Mouse (Mus musculus) CH12.LX (cell line): ENCODE measurements around the gene Rft1. TPM values are rescaled to one million over a fixed set of nuclear protein-coding genes. Genes with fewer than 3 reads are reported as not detected.

Experiments used
- DNase-seq: peaks from one replicate; pipeline ENCODE4 v3.0.0-alpha.2; 2013; ENCODE audit errors: extremely low read depth
- H3K27ac ChIP-seq: 2 replicates; pipeline ENCODE4 v1.5.1; 2012; ENCODE audit warnings: low read depth, mild to moderate bottlenecking, control low read depth, moderate library complexity; ENCODE audit not compliant: insufficient read depth
- H3K27me3 ChIP-seq: replicated peaks from 2 replicates; pipeline ENCODE3; 2012; ENCODE audit warnings: inconsistent platforms
- H3K36me3 ChIP-seq, 2 experiments: replicated peaks in 1 of 2; 2 replicates each; pipeline versions ENCODE3 to v1.6.1; 2012; ENCODE audit warnings: inconsistent platforms in 1 of 2, low read length in 1 of 2, mild to moderate bottlenecking in 1 of 2, mixed read lengths in 1 of 2, moderate library complexity in 1 of 2; ENCODE audit not compliant: control insufficient read depth in 1 of 2, insufficient read depth in 1 of 2
- H3K4me1 ChIP-seq, 2 experiments: 2 replicates each; pipeline ENCODE4 v1.6.1; 2012; ENCODE audit warnings: inconsistent platforms in 1 of 2, moderate library complexity in 1 of 2; ENCODE audit not compliant: insufficient read depth in 2 of 2, control insufficient read depth in 1 of 2
- H3K4me2 ChIP-seq: 2 replicates; pipeline ENCODE4 v1.6.1; 2012; ENCODE audit warnings: low read depth, mild to moderate bottlenecking, control low read depth; ENCODE audit not compliant: poor library complexity, insufficient read depth, severe bottlenecking
- H3K4me3 ChIP-seq, 3 experiments: fragments of 150-350 bp in 1 of 3; sonication (generic) in 1 of 3; replicated peaks in 1 of 3; 2 replicates each; pipeline versions ENCODE3 to v1.5.1; 2011 to 2012; ENCODE audit warnings: low read depth in 2 of 3, low read length in 2 of 3, mild to moderate bottlenecking in 2 of 3, moderate library complexity in 2 of 3, control low read depth in 1 of 3, improper control_type of control experiment in 1 of 3, inconsistent platforms in 1 of 3, mixed read lengths in 1 of 3; ENCODE audit not compliant: poor library complexity in 1 of 3
- H3K79me2 ChIP-seq: replicated peaks from 2 replicates; pipeline ENCODE4 v1.6.1; 2012; ENCODE audit warnings: mild to moderate bottlenecking, moderate library complexity; ENCODE audit not compliant: control insufficient read depth, poor library complexity, insufficient read depth, severe bottlenecking; ENCODE audit errors: extremely low read depth
- H3K9ac ChIP-seq: 2 replicates; pipeline ENCODE4 v1.6.1; 2012; ENCODE audit warnings: low read depth, mild to moderate bottlenecking, control low read depth, moderate library complexity; ENCODE audit not compliant: insufficient read depth
- H3K9me3 ChIP-seq: replicated peaks from 2 replicates; pipeline ENCODE3; 2012; ENCODE audit warnings: low read length, inconsistent platforms, mixed read lengths
- CHD1 ChIP-seq: IDR thresholded peaks from 2 replicates; pipeline ENCODE4 v1.6.1; 2012; ENCODE audit warnings: low read depth, low read length, improper control_type of control experiment, inconsistent platforms
- E2F4 ChIP-seq: IDR thresholded peaks from 2 replicates; pipeline ENCODE4 v1.6.1; 2011; ENCODE audit warnings: low read depth, low read length, improper control_type of control experiment; ENCODE audit not compliant: insufficient replicate concordance
- EP300 ChIP-seq: IDR thresholded peaks from 2 replicates; pipeline ENCODE4 v1.6.1; 2011; ENCODE audit warnings: low read length, improper control_type of control experiment
- ETS1 ChIP-seq: conservative IDR thresholded peaks from 2 replicates; pipeline ENCODE4 v1.6.1; 2012; ENCODE audit warnings: low read depth, mild to moderate bottlenecking, inconsistent platforms, low read length, improper control_type of control experiment, moderate library complexity
- GABPA ChIP-seq: IDR thresholded peaks from 2 replicates; pipeline ENCODE4 v1.6.1; 2012; ENCODE audit warnings: low read depth, low read length, improper control_type of control experiment, inconsistent platforms; ENCODE audit not compliant: insufficient replicate concordance
- HCFC1 ChIP-seq: IDR thresholded peaks from 2 replicates; pipeline ENCODE4 v1.6.1; 2012; ENCODE audit warnings: low read depth, mild to moderate bottlenecking, inconsistent platforms, low read length, improper control_type of control experiment
- JUND ChIP-seq: conservative IDR thresholded peaks from 2 replicates; pipeline ENCODE4 v1.6.1; 2011; ENCODE audit warnings: low read depth, low read length, improper control_type of control experiment
- KAT2A ChIP-seq: IDR thresholded peaks from 2 replicates; pipeline ENCODE4 v1.6.1; 2012; ENCODE audit warnings: low read length, improper control_type of control experiment, inconsistent platforms; ENCODE audit not compliant: insufficient replicate concordance
- MAFK ChIP-seq: IDR thresholded peaks from 2 replicates; pipeline ENCODE4 v1.6.1; 2011; ENCODE audit warnings: low read length, improper control_type of control experiment; ENCODE audit not compliant: insufficient replicate concordance
- MAX ChIP-seq: IDR thresholded peaks from 2 replicates; pipeline ENCODE4 v1.6.1; 2011; ENCODE audit warnings: low read length, improper control_type of control experiment
- MAZ ChIP-seq: IDR thresholded peaks from 2 replicates; pipeline ENCODE4 v1.6.1; 2012; ENCODE audit warnings: low read depth, mild to moderate bottlenecking, inconsistent platforms, low read length, improper control_type of control experiment, moderate library complexity
- MEF2A ChIP-seq: IDR thresholded peaks from 2 replicates; pipeline ENCODE4 v1.6.1; 2014; ENCODE audit warnings: low read depth, mild to moderate bottlenecking, inconsistent platforms, low read length, improper control_type of control experiment, borderline replicate concordance
- MYC ChIP-seq: IDR thresholded peaks from 2 replicates; pipeline ENCODE4 v1.6.1; 2011; ENCODE audit warnings: low read depth, mild to moderate bottlenecking, improper control_type of control experiment, low read length
- NELFE ChIP-seq: IDR thresholded peaks from 2 replicates; pipeline ENCODE4 v1.6.1; 2011; ENCODE audit warnings: low read depth, low read length, improper control_type of control experiment
- NRF1 ChIP-seq: IDR thresholded peaks from 2 replicates; pipeline ENCODE4 v1.6.1; 2014; ENCODE audit warnings: low read depth, mild to moderate bottlenecking, inconsistent platforms, low read length, improper control_type of control experiment, moderate library complexity
- POLR2A ChIP-seq: IDR thresholded peaks from 2 replicates; pipeline ENCODE4 v1.6.1; 2011; ENCODE audit warnings: low read depth, mild to moderate bottlenecking, improper control_type of control experiment, low read length
- RAD21 ChIP-seq: IDR thresholded peaks from 2 replicates; pipeline ENCODE4 v1.6.1; 2011; ENCODE audit warnings: low read depth, mild to moderate bottlenecking, low read length, improper control_type of control experiment, moderate library complexity
- SIN3A ChIP-seq: IDR thresholded peaks from 2 replicates; pipeline ENCODE4 v1.6.1; 2012; ENCODE audit warnings: low read length, improper control_type of control experiment, inconsistent platforms
- SMC3 ChIP-seq: IDR thresholded peaks from 2 replicates; pipeline ENCODE4 v1.6.1; 2011; ENCODE audit warnings: low read depth, low read length, improper control_type of control experiment
- USF2 ChIP-seq: conservative IDR thresholded peaks from 2 replicates; pipeline ENCODE4 v1.6.1; 2011; ENCODE audit warnings: low read depth, low read length, improper control_type of control experiment
- ZC3H11A ChIP-seq: IDR thresholded peaks from 2 replicates; pipeline ENCODE4 v1.6.1; 2012; ENCODE audit warnings: low read depth, mild to moderate bottlenecking, inconsistent platforms, low read length, improper control_type of control experiment
- ZMIZ1 ChIP-seq: IDR thresholded peaks from 2 replicates; pipeline ENCODE4 v1.6.1; 2012; ENCODE audit warnings: low read depth, mild to moderate bottlenecking, inconsistent platforms, low read length, improper control_type of control experiment
- ZNF384 ChIP-seq: IDR thresholded peaks from 2 replicates; pipeline ENCODE4 v1.6.1; 2012; ENCODE audit warnings: low read depth, low read length, improper control_type of control experiment, inconsistent platforms
- dilution Hi-C: fragments of 300-500 bp; cut with MboI; formaldehyde crosslinking; loops from 2 replicates; pipeline ENCODE4 v1.14.3; 2020; ENCODE audit warnings: low sequenced_read_pairs; ENCODE audit not compliant: extremely low pct_unique_long_range_greater_than_20kb, extremely low pct_ligation_motif_present
- in situ Hi-C: fragments of 300-500 bp; cut with MboI; formaldehyde crosslinking; loops from 3 replicates; pipeline ENCODE4 v1.14.3; 2019; ENCODE audit warnings: low sequenced_read_pairs, low pct_ligation_motif_present, low pct_unique_long_range_greater_than_20kb, mixed read lengths
- polyA plus RNA-seq: library from polyadenylated mRNA; unstranded; fragments of >175 nt; gene quantifications from 2 replicates; pipeline ENCODE4 v1.2.1, GENCODE M21; 2012; ENCODE audit warnings: low read depth; ENCODE audit not compliant: insufficient read length
- total RNA-seq, 2 experiments: library from RNA; depleted of rRNA; stranded (reverse); fragments of 300-350 nt in 1 of 2; fragments of >200 nt in 1 of 2; gene quantifications; 2 replicates each; pipeline ENCODE4 v1.2.3; 2012 to 2014

The Rft1 gene
- total and polyA plus RNA-seq, 3 experiments: 13.5 to 26.0 (median 17.7) TPM

DNA sequence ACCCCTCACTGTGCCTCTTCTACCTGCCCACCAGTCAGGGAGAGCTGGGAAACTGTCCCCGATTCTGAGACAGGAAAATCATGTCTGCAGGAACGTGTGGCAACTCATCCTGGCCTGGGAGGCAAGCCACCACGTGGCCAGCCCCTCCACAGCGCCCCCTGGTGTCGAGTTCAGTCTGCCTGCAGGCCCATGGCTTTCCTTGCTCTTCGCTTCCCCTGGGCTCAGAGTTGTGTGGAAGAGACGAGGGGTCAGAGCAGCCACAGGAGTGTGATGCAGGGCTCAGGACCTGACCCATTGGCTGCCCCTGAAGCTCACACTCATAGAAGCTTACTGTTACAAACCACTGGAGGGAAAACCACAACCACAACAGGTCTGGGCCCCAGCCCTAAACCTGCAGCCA is 41.6 kb upstream of the Rft1 start (continued):
- TF ChIP-seq MAFK (no peak), POLR2A (peak; percentile 31; the same call in 1 of the 2 replicates), MEF2A (no peak), MAX (peak; percentile 100), E2F4 (no peak), MYC (peak; percentile 100), KAT2A (no peak), ETS1 (no peak; the same call in 1 of the 2 replicates), RAD21 (peak; percentile 43), ZMIZ1 (no peak)

DNA sequence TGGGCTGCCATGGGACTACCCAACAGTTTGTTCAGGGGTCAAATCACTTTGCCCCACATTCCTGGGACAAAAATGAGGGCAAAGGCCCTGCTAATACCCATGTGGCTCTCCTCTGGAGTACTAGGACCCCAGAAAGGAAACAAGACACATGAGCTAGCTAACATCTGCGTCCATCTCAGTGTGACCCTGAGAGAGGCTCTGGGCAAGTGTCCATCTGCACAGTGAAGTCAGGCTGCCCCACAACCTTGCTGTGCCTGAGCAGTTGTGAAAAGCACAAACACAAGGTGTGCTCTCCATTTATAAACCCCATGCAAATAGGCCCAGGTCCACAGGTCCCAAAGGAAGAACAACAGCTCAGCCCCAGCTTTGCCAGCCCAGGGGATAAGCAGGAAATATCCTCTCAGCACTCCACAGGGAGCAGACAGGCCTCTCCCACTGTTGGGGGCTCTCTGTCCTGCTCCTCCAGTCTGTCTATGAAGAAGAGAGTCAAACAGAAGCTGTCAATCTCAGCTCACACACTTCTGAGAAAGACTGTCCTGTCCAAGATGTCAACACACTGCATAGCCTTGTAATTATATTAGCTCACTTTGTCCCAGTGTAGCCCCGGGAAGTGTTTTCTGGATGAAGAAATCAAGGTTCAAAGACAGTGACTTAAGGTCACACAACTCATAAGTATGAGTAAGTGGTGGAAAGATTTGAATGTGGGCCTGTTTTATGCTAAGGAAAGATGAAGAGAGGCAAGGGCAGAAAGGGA is 41.0 kb upstream of the Rft1 start:
- Histone ChIP-seq H3K9ac (no peak overlapping the region), H3K9me3 (no peaks in the 10 kb centered on the region), H3K27me3 (no peaks in the 10 kb centered on the region), H3K79me2 (peaks cover 62% of the 10 kb centered on the region), H3K4me2 (0 out of 2 replicates have a peak overlapping the region, but pooled peaks have one; percentile 0), H3K36me3 (peaks cover 40 to 95% of the 10 kb centered on the region in 2 experiments), H3K4me3 (no peak overlapping the region), H3K4me1 (peaks cover 84 to 100% of the 10 kb centered on the region in 2 experiments), H3K27ac (peak overlapping the region; percentile 43)
- dilution Hi-C loops: no loop called here
- no peak for DNase-seq
- no peak for TF ChIP-seq ZC3H11A
- TF ChIP-seq SMC3: no peak
- TF ChIP-seq MAX: no peak
- TF ChIP-seq MAZ: no peak
- TF ChIP-seq JUND: no peak
- no peak for TF ChIP-seq E2F4
- TF ChIP-seq USF2: no peak
- no peak for TF ChIP-seq EP300
- TF ChIP-seq POLR2A: no peak
- TF ChIP-seq GABPA: no peak
- TF ChIP-seq NELFE: no peak
- TF ChIP-seq ZNF384: no peak
- no peak for TF ChIP-seq SIN3A
- TF ChIP-seq CHD1: no peak
- TF ChIP-seq NRF1: no peak
- TF ChIP-seq HCFC1: no peak
- no peak for TF ChIP-seq ETS1
- no peak for TF ChIP-seq KAT2A
- in situ Hi-C loops: no loop called here
